Mouse (Mus musculus): ENCODE results near the gene Opcml. TPM values are rescaled to one million over a fixed set of nuclear protein-coding genes. Genes with fewer than 3 reads are reported as not detected.

Opcml gene
- polyA plus RNA-seq, 1 experiment: 0.03 TPM

DNA sequence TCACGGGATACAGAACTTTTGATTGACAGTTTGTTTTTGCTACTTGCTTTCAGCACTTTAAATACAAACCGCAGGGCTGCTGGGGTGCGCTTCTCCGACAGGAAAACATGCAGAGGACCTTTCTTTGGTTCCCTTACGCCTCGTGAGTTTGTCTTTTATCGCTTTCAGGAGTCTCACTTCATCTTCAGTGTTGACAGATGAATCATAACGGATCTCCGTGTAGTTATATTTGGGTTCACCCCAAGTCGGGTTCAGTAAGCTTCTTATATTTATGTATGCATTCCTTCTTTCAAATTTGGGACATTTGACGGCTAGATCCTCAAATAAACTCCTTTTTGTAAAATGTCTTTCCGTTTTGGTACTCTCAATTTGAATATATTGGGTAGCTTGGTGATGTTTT is 632.8 kb downstream of the Opcml start:
- no peak overlapping the region for H3K4me3 ChIP-seq (replicated peaks)
- TF ChIP-seq GATA1 (IDR thresholded peaks at IDR 0.05; ENCODE audit: low read length) (no peak), TAL1 (IDR thresholded peaks at IDR 0.05; ENCODE audit: low read length) (no peak)
- H3K9me3 ChIP-seq (ENCODE audit: control insufficient read depth, low read length): no peaks in the 10 kb centered on the region
- H3K4me1 ChIP-seq (ENCODE audit: control insufficient read depth): no peaks in the 10 kb centered on the region
- no peaks in the 10 kb centered on the region for H3K27me3 ChIP-seq (ENCODE audit: control insufficient read depth)
- H3K36me3 ChIP-seq (ENCODE audit: control insufficient read depth): no peaks in the 10 kb centered on the region

DNA sequence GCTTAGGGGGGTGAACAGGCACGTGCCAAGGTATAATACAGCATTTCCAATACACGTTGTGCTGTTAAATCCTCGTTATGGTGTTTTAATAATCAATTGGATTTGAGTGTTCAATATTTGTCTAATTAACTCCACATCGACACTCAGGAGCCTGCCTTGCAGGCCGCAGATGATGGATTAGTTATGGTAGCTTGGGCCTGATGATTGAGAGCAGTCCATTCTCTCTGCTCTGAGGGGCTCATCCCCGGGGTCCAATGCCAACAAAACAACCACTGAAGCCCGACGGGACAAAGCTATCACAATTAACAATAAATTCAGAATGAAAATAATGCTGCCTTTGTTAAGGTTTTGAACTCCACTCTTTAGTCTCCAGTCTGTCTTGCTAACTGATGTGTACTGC is 641.6 kb downstream of the Opcml start:
- H3K4me3 ChIP-seq (replicated peaks): no peak overlapping the region
- no peaks in the 10 kb centered on the region for H3K9me3 ChIP-seq (ENCODE audit: control insufficient read depth, low read length)
- H3K27me3 ChIP-seq (ENCODE audit: control insufficient read depth): no peaks in the 10 kb centered on the region
- TF ChIP-seq TAL1 (IDR thresholded peaks at IDR 0.05; ENCODE audit: low read length): no peak
- TF ChIP-seq GATA1 (IDR thresholded peaks at IDR 0.05; ENCODE audit: low read length): no peak
- no peaks in the 10 kb centered on the region for H3K4me1 ChIP-seq (ENCODE audit: control insufficient read depth)
- no peaks in the 10 kb centered on the region for H3K36me3 ChIP-seq (ENCODE audit: control insufficient read depth)

- no peaks in the 10 kb centered on the region for H3K36me3 ChIP-seq (ENCODE audit: control insufficient read depth)
- H3K4me3 ChIP-seq (replicated peaks): no peak overlapping the region
- H3K4me1 ChIP-seq (ENCODE audit: control insufficient read depth): no peaks in the 10 kb centered on the region
- TF ChIP-seq TAL1 (IDR thresholded peaks at IDR 0.05; ENCODE audit: low read length) (no peak), GATA1 (IDR thresholded peaks at IDR 0.05; ENCODE audit: low read length) (no peak)
- no peaks in the 10 kb centered on the region for H3K9me3 ChIP-seq (ENCODE audit: control insufficient read depth, low read length)
- no peaks in the 10 kb centered on the region for H3K27me3 ChIP-seq (ENCODE audit: control insufficient read depth)
These were observed 648.2 kb downstream of the Opcml start for GRCm38 (mm10) chr9:28438752-28439151.

DNA sequence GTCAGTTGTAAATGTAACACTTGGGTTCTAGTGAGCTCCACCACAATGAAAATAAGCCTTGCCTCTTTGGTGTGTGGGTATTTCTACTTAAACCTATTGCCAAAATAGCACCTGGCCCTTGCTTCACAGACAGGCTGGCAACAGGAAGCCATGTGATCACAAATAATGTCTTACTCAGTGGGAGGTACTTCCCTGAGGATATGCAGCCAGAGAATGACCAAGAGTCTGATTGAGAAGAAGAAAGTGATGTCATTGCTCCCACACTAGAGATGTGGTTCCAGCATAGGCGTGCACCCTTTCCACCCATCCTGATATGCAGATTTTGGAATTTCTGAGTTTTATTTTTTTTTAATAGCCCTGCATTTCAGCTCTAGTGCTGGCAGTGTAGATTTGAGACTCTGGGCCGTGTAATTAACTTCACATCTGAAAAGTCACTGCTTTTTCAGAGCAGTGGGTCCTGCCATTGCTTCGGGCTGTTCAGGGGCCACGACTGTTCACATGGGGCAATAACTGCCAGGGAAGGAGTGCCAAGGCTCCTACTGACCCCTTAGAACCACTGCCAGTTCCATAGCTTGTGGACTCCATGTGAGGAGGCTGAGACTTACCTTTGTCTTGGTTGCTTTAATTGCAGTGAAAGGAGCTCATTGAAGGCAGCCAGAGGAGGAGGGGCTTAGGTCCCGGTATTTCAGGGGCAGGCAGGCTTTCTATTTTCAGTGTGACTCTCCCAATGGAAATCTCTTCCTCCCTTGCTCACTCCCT is 649.0 kb downstream of the Opcml start:
- Histone ChIP-seq H3K4me3 (replicated peaks) (no peak overlapping the region), H3K36me3 (ENCODE audit: control insufficient read depth) (no peaks in the 10 kb centered on the region), H3K4me1 (ENCODE audit: control insufficient read depth) (no peaks in the 10 kb centered on the region), H3K9me3 (ENCODE audit: control insufficient read depth, low read length) (no peaks in the 10 kb centered on the region), H3K27me3 (ENCODE audit: control insufficient read depth) (no peaks in the 10 kb centered on the region)
- no peak for TF ChIP-seq TAL1 (IDR thresholded peaks at IDR 0.05; ENCODE audit: low read length)
- TF ChIP-seq GATA1 (IDR thresholded peaks at IDR 0.05; ENCODE audit: low read length): no peak

DNA sequence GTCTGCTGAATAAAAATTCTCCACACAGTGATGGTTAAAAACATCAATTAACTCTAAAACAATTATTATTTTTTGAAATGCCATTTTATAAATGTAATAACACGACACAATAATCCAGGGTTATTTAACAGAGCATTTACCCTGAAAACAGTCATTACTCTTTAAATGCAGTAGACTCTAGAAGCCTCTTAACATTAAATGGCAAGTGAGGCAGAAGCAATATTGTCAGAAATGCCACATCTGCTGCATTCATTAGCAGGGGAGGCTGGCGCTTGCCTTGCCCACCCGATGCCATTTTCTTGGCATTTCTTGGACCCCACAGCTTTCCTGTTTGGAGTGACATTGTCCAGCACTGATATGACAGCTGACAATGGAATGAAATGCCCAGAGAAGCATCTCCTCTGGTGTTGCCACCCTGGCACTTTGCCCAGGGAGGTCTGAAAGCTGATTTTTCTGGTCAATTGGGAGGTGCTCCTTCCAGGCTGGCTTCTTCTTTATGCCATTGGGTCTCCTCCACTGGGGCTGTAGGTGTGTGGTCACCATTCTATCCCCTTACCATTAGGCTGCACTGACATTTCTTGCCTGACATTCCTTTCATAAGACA is 649.7 kb downstream of the Opcml start:
- H3K4me1 ChIP-seq (ENCODE audit: control insufficient read depth): no peaks in the 10 kb centered on the region
- TF ChIP-seq GATA1 (IDR thresholded peaks at IDR 0.05; ENCODE audit: low read length): no peak
- no peak for TF ChIP-seq TAL1 (IDR thresholded peaks at IDR 0.05; ENCODE audit: low read length)
- H3K9me3 ChIP-seq (ENCODE audit: control insufficient read depth, low read length): no peaks in the 10 kb centered on the region
- no peaks in the 10 kb centered on the region for H3K36me3 ChIP-seq (ENCODE audit: control insufficient read depth)
- H3K27me3 ChIP-seq (ENCODE audit: control insufficient read depth): no peaks in the 10 kb centered on the region
- no peak overlapping the region for H3K4me3 ChIP-seq (replicated peaks)

DNA sequence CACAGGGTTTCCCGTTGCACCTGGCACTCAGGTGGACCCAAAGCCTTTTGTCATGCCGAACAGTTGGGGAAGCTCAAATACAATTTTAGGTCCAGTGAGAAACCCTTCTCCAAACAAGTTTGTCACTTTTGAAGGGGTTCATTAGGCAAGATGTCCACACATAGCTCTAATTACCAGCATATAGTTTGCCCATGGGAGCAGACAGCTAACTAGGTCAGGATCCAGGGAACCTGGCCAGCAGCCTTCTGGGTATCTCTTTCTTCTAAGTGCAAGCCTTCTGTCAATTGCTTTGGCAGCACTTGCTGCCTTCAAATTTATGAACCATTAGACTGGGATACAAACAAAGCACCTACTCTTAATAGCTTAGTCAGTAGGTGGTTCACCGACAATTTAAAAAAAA is 653.9 kb downstream of the Opcml start:
- Histone ChIP-seq H3K9me3 (ENCODE audit: control insufficient read depth, low read length) (no peaks in the 10 kb centered on the region), H3K36me3 (ENCODE audit: control insufficient read depth) (no peaks in the 10 kb centered on the region), H3K4me3 (replicated peaks) (no peak overlapping the region), H3K27me3 (ENCODE audit: control insufficient read depth) (no peaks in the 10 kb centered on the region), H3K4me1 (ENCODE audit: control insufficient read depth) (no peaks in the 10 kb centered on the region)
- TF ChIP-seq GATA1 (IDR thresholded peaks at IDR 0.05; ENCODE audit: low read length) (no peak), TAL1 (IDR thresholded peaks at IDR 0.05; ENCODE audit: low read length) (no peak)

DNA sequence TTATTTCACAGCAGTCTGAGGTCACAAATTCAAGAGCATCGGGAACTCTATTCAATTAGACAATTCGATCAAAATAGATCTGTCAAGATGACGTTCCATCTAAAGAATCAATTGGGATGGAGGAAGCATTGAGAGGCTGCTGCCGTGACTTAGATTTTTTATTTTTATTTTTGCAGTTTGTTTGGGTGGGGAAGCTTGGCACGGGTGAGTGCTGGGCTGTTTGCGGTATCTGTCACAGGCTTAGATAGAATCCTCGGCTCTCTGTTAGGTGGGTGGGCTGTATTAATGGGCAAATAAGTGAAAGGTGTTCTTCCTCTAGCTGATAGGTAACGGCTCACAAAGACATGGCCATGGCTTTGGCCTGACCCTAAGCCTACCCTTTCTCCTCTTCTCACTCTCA is 654.4 kb downstream of the Opcml start:
- Histone ChIP-seq H3K4me3 (replicated peaks) (no peak overlapping the region), H3K27me3 (ENCODE audit: control insufficient read depth) (no peaks in the 10 kb centered on the region), H3K9me3 (ENCODE audit: control insufficient read depth, low read length) (no peaks in the 10 kb centered on the region), H3K36me3 (ENCODE audit: control insufficient read depth) (no peaks in the 10 kb centered on the region), H3K4me1 (ENCODE audit: control insufficient read depth) (no peaks in the 10 kb centered on the region)
- no peak for TF ChIP-seq TAL1 (IDR thresholded peaks at IDR 0.05; ENCODE audit: low read length)
- no peak for TF ChIP-seq GATA1 (IDR thresholded peaks at IDR 0.05; ENCODE audit: low read length)

- no peak for TF ChIP-seq TAL1 (IDR thresholded peaks at IDR 0.05; ENCODE audit: low read length)
- TF ChIP-seq GATA1 (IDR thresholded peaks at IDR 0.05; ENCODE audit: low read length): no peak
- H3K27me3 ChIP-seq (ENCODE audit: control insufficient read depth): no peaks in the 10 kb centered on the region
- H3K4me1 ChIP-seq (ENCODE audit: control insufficient read depth): no peaks in the 10 kb centered on the region
- H3K4me3 ChIP-seq (replicated peaks): no peak overlapping the region
- no peaks in the 10 kb centered on the region for H3K36me3 ChIP-seq (ENCODE audit: control insufficient read depth)
- H3K9me3 ChIP-seq (ENCODE audit: control insufficient read depth, low read length): no peaks in the 10 kb centered on the region
These were observed 655.3 kb downstream of the Opcml start for GRCm38 (mm10) chr9:28445863-28446262.

GRCm38 (mm10) chr9:28446278-28447064 is 655.9 kb downstream of the Opcml start:
- no peak overlapping the region for H3K4me3 ChIP-seq (replicated peaks)
- no peak for TF ChIP-seq GATA1 (IDR thresholded peaks at IDR 0.05; ENCODE audit: low read length)
- TF ChIP-seq TAL1 (IDR thresholded peaks at IDR 0.05; ENCODE audit: low read length): no peak
- no peaks in the 10 kb centered on the region for H3K4me1 ChIP-seq (ENCODE audit: control insufficient read depth)
- H3K9me3 ChIP-seq (ENCODE audit: control insufficient read depth, low read length): no peaks in the 10 kb centered on the region
- H3K27me3 ChIP-seq (ENCODE audit: control insufficient read depth): no peaks in the 10 kb centered on the region
- H3K36me3 ChIP-seq (ENCODE audit: control insufficient read depth): no peaks in the 10 kb centered on the region

All from erythroblast, embryonic 14.5 days (primary cell).